Mouse (Mus musculus): ENCODE measurements around the gene Efcab2.

GRCm38 (mm10) chr1:178496841-178497240 lies 91.0 kb downstream of the Efcab2 start:
- TF ChIP-seq CTCF (IDR thresholded peaks at IDR 0.05; ENCODE audit: low read depth, low read length) (peak; percentile 52), POLR2A (IDR thresholded peaks at IDR 0.05; ENCODE audit: borderline replicate concordance, low read depth, low read length) (no peak)

Data from bone marrow macrophage, adult 2 months (primary cell).